Mouse (Mus musculus) liver, embryonic 14.5 days (tissue): ENCODE data around the gene Ptcra. TPM values are rescaled to one million over a fixed set of nuclear protein-coding genes. Genes with fewer than 3 reads are reported as not detected.

Source experiments
- ATAC-seq: fragments of 200-750 bp; cut with Nextera tagmentation; 2 replicates; pipeline ENCODE4 v1.8.0; 2017; ENCODE audit warnings: moderate number of reproducible peaks, mild to moderate bottlenecking, moderate library complexity; ENCODE audit not compliant: insufficient read depth
- DNase-seq, 3 experiments: peaks; one replicate each; pipeline ENCODE4 v3.0.0-alpha.2; 2012 to 2013; ENCODE audit warnings: low read depth in 3 of 3, low spot score in 3 of 3
- H3K27ac ChIP-seq: fragments of 300-500 bp; sonication (generic); 2 replicates; pipeline ENCODE4 v1.5.1; 2014; ENCODE audit warnings: moderate library complexity, mild to moderate bottlenecking, control low read depth, inconsistent platforms
- H3K27me3 ChIP-seq: fragments of 300-500 bp; sonication (generic); 2 replicates; pipeline ENCODE4 v1.6.1; 2014; ENCODE audit warnings: mild to moderate bottlenecking, low read length, moderate library complexity; ENCODE audit not compliant: control insufficient read depth, insufficient read depth
- H3K36me3 ChIP-seq: fragments of 300-500 bp; sonication (generic); replicated peaks from 2 replicates; pipeline ENCODE4 v1.6.1; 2014; ENCODE audit warnings: low read depth; ENCODE audit not compliant: control insufficient read depth, insufficient read depth
- H3K4me1 ChIP-seq, 2 experiments: fragments of 200-500 bp in 1 of 2; fragments of 300-500 bp in 1 of 2; sonication (generic) in 1 of 2; replicated peaks; 2 replicates each; pipeline ENCODE4 v1.6.1; 2012 to 2014; ENCODE audit warnings: antibody characterized with exemption in 1 of 2, inconsistent platforms in 1 of 2, low read length in 1 of 2; ENCODE audit not compliant: control insufficient read depth in 2 of 2, insufficient read depth in 2 of 2
- H3K4me2 ChIP-seq: fragments of 300-500 bp; sonication (generic); 2 replicates; pipeline ENCODE4 v1.6.1; 2014; ENCODE audit warnings: low read depth, mild to moderate bottlenecking, control low read depth, moderate library complexity
- H3K4me3 ChIP-seq, 2 experiments: fragments of 200-500 bp in 1 of 2; fragments of 300-500 bp in 1 of 2; sonication (generic) in 1 of 2; 2 replicates each; pipeline ENCODE4 v1.5.1; 2012 to 2014; ENCODE audit warnings: low read depth in 2 of 2, low read length in 2 of 2, mild to moderate bottlenecking in 2 of 2, control low read depth in 1 of 2, inconsistent platforms in 1 of 2, moderate library complexity in 1 of 2; ENCODE audit not compliant: insufficient read depth in 1 of 2
- H3K9ac ChIP-seq: fragments of 300-500 bp; sonication (generic); replicated peaks from 2 replicates; pipeline ENCODE4 v1.6.1; 2014; ENCODE audit warnings: mild to moderate bottlenecking, control low read depth, moderate library complexity
- H3K9me3 ChIP-seq: fragments of 300-500 bp; sonication (generic); 2 replicates; pipeline ENCODE4 v1.6.1; 2016; ENCODE audit warnings: low read length, mixed read lengths; ENCODE audit not compliant: control insufficient read depth
- CTCF ChIP-seq: IDR thresholded peaks from 2 replicates; pipeline ENCODE4 v1.5.1; 2016; ENCODE audit warnings: antibody characterized with exemption, low read depth, control low read depth
- EP300 ChIP-seq: IDR thresholded peaks from 2 replicates; pipeline ENCODE4 v1.6.1; 2016; ENCODE audit warnings: antibody characterized with exemption, low read depth
- WGBS: fragments of 180-500 bp; shearing (Covaris S2); extraction: QIAGEN DNeasy Blood & Tissue Kit; methylation state at CpG from one replicate; pipeline ENCODE4 v1.1.7; 2014; ENCODE audit not compliant: insufficient replicate concordance; 5-methylcytosine and 5-hydroxymethylcytosine counted together
- polyA plus RNA-seq, 2 experiments: library from polyadenylated mRNA; depleted of rRNA in 1 of 2; stranded (reverse) in 1 of 2; unstranded in 1 of 2; fragments of >200 nt; fragmentation: Nextera tagmentation in 1 of 2; extraction: Ambion mirVana in 1 of 2; gene quantifications; 2 replicates each; pipeline versions ENCODE4 v1.2.1 to v1.2.3; 2012 to 2014

Gene Ptcra
- polyA plus RNA-seq (2012; rRNA removed) = 0.04 TPM in 2 replicates
- polyA plus RNA-seq (2014; fragmentation: Nextera tagmentation; extraction: Ambion mirVana) = 0.10 and 0.18 TPM in 2 replicates

GRCm38 (mm10) chr17:46763544-46763943, at the start of gene Ptcra:
TSS of gene Ptcra (minus strand) at chr17:46763712.
- Histone ChIP-seq H3K9ac (no peak within 1 kb of the TSS), H3K27ac (no peak within 1 kb of the TSS), H3K4me1 (no peaks in the 10 kb centered on the region), H3K4me3 (no peak within 1 kb of the TSS), H3K36me3 (no peaks in the 10 kb centered on the region), H3K9me3 (no peaks in the 10 kb centered on the region), H3K4me2 (no peak within 1 kb of the TSS), H3K27me3 (no peaks in the 10 kb centered on the region)
- no peak for DNase-seq
- WGBS = 46% methylated on average over 2 of the region's 2 CpGs
- no peak for ATAC-seq
- TF ChIP-seq CTCF (no peak), EP300 (no peak)

GRCm38 (mm10) chr17:46812442-46812841, 48.9 kb upstream of the Ptcra start:
- TF ChIP-seq CTCF (no peak), EP300 (no peak)
- H3K36me3 ChIP-seq = peaks cover 18% of the 10 kb centered on the region

GRCm38 (mm10) chr17:46810672-46811071, 47.2 kb upstream of the Ptcra start:
- whole genome bisulfite sequencing = 79% methylated on average over 3 of the region's 3 CpGs
- TF ChIP-seq EP300 (no peak), CTCF (no peak)
- Histone ChIP-seq H3K9ac (no peak overlapping the region), H3K4me2 (no peak overlapping the region), H3K9me3 (no peaks in the 10 kb centered on the region), H3K27me3 (no peaks in the 10 kb centered on the region), H3K36me3 (peaks cover 30% of the 10 kb centered on the region), H3K4me3 (no peak overlapping the region), H3K4me1 (peaks cover 0 to 2% of the 10 kb centered on the region in 2 experiments; a peak in 1 of 4 replicates), H3K27ac (no peak overlapping the region)
- ATAC-seq (no peak), DNase-seq (no peak)

More at GRCm38 (mm10) chr17:46812442-46812841, 48.9 kb upstream of the Ptcra start:
- Histone ChIP-seq H3K9ac (no peak overlapping the region), H3K4me3 (no peak overlapping the region), H3K9me3 (no peaks in the 10 kb centered on the region), H3K27ac (no peak overlapping the region), H3K4me1 (peaks cover 3 to 12% of the 10 kb centered on the region in 2 experiments), H3K27me3 (no peaks in the 10 kb centered on the region), H3K4me2 (no peak overlapping the region)
- no peak for DNase-seq
- no peak for ATAC-seq
- WGBS = 76% methylated on average over 1 of the region's 1 CpGs

GRCm38 (mm10) chr17:46809131-46809830, 45.8 kb upstream of the Ptcra start:
- peaks cover 30% of the 10 kb centered on the region for H3K36me3 ChIP-seq
- TF ChIP-seq CTCF = no peak
- TF ChIP-seq EP300 = no peak
- H3K27ac ChIP-seq = no peak overlapping the region
- H3K27me3 ChIP-seq = no peaks in the 10 kb centered on the region
- H3K4me1 ChIP-seq = no peaks in the 10 kb centered on the region
- 81% methylated on average over 6 of the region's 6 CpGs for WGBS
- ATAC-seq = no peak
- H3K9ac ChIP-seq = no peak overlapping the region
- no peak overlapping the region for H3K4me2 ChIP-seq
- H3K4me3 ChIP-seq = no peak overlapping the region
- no peaks in the 10 kb centered on the region for H3K9me3 ChIP-seq
- DNase-seq = no peak

GRCm38 (mm10) chr17:46808376-46808775, 44.9 kb upstream of the Ptcra start:
- H3K9me3 ChIP-seq = no peaks in the 10 kb centered on the region
- TF ChIP-seq EP300 (no peak), CTCF (no peak)
- no peak overlapping the region for H3K4me2 ChIP-seq
- no peak overlapping the region for H3K4me3 ChIP-seq
- H3K36me3 ChIP-seq = peaks cover 30% of the 10 kb centered on the region
- DNase-seq (no peak), ATAC-seq (no peak)
- H3K27ac ChIP-seq = no peak overlapping the region
- no peaks in the 10 kb centered on the region for H3K4me1 ChIP-seq
- H3K27me3 ChIP-seq = no peaks in the 10 kb centered on the region
- 87% methylated on average over 10 of the region's 10 CpGs for WGBS
- no peak overlapping the region for H3K9ac ChIP-seq
